In the genomic region with DNA sequence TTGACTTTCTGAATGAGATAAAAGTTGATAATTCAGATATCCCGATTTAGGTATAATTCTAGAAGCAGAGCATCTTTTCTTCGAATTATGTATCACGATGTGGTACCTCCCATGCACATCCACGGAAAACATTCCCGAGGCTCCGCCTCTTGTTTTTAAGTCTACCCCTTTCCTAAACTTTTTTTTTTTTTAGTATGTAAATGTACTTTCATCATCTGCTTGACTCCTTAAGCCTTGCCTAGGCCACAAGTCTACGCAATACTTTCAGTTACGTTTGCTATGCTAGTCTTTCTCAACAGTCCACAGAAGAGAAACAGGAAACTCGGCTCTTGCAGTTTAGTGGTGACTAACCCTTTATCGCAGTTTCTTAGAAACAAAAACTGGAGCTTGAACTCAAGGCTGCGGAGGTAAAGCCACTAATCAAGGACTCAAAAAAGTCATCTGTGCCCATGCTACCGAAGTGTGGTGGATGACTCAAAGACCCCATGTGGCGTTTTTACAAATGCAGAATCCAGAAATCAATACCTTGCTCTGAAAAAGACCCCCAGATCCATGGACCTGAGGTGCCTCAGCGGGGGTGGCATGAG, we compare ENCODE assay signal across 8 mouse cellular contexts. TPM values are rescaled to one million over a fixed set of nuclear protein-coding genes. Genes with fewer than 3 reads are reported as not detected.
DNase-seq lines count a peak whose midpoint lies in the region; ATAC-seq and TF ChIP-seq lines count a peak whose summit lies in the region.

No protein-coding gene starts in this region.

- peaks cover 35% of the 10 kb centered on the region for H3K4me1 ChIP-seq in forebrain, embryonic 15.5 days
- peaks cover 11% of the 10 kb centered on the region for H3K4me1 ChIP-seq in intestine, embryonic 16.5 days (ENCODE audit: control insufficient read depth, insufficient read depth, low read length)
- 0 out of 2 replicates have a peak, but pooled peaks cover 2% of the 10 kb centered on the region for H3K4me1 ChIP-seq in small intestine, adult 2 months (ENCODE audit: control insufficient read depth, insufficient read depth, insufficient read length, low read length)

- H3K9ac ChIP-seq in forebrain, embryonic 15.5 days (replicated peaks): peak overlapping the region; percentile 76
- peak overlapping the region; percentile 85 for H3K9ac ChIP-seq in intestine, embryonic 16.5 days (ENCODE audit: low read depth, low read length)

- intact Hi-C loops in gastrocnemius, postnatal 36 days (cut with DNase I): no loop called here

- peak overlapping the region; percentile 74 for H3K4me3 ChIP-seq in forebrain, embryonic 15.5 days
- peak overlapping the region; percentile 67 for H3K4me3 ChIP-seq in intestine, embryonic 16.5 days (ENCODE audit: low read length)
- peak overlapping the region; percentile 84 for H3K4me3 ChIP-seq in small intestine, adult 2 months (ENCODE audit: low read depth, low read length)

- peak overlapping the region; percentile 56 for H3K4me2 ChIP-seq in forebrain, embryonic 15.5 days (replicated peaks)
- peak overlapping the region; percentile 73 for H3K4me2 ChIP-seq in intestine, embryonic 16.5 days (ENCODE audit: low read depth, low read length)

- 20% methylated on average over 14 of the region's 14 CpGs for WGBS in forebrain, embryonic 15.5 days
- WGBS in intestine, embryonic 16.5 days: 21% methylated on average over 14 of the region's 14 CpGs
- WGBS in small intestine, adult 2 months: 15% methylated on average over 14 of the region's 14 CpGs

- H3K27ac ChIP-seq in forebrain, embryonic 15.5 days (replicated peaks): peak overlapping the region; percentile 90; the same call in 1 of the 2 replicates
- peak overlapping the region; percentile 85 for H3K27ac ChIP-seq in intestine, embryonic 16.5 days (ENCODE audit: low read length)
- peak overlapping the region; percentile 90 for H3K27ac ChIP-seq in small intestine, adult 2 months (ENCODE audit: insufficient read depth, low read depth, low read length)

- no peaks in the 10 kb centered on the region for H3K36me3 ChIP-seq in forebrain, embryonic 15.5 days
- H3K36me3 ChIP-seq in intestine, embryonic 16.5 days (ENCODE audit: control insufficient read depth, insufficient read depth, low read length): no peaks in the 10 kb centered on the region
- H3K36me3 ChIP-seq in small intestine, adult 2 months (ENCODE audit: control insufficient read depth, insufficient read depth, low read length): 0 out of 2 replicates have a peak, but pooled peaks cover 1% of the 10 kb centered on the region

- no peaks in the 10 kb centered on the region for H3K9me3 ChIP-seq in forebrain, embryonic 15.5 days
- no peaks in the 10 kb centered on the region for H3K9me3 ChIP-seq in intestine, embryonic 16.5 days (ENCODE audit: control insufficient read depth, low read length)

- no peaks in the 10 kb centered on the region for H3K27me3 ChIP-seq in forebrain, embryonic 15.5 days
- no peaks in the 10 kb centered on the region for H3K27me3 ChIP-seq in intestine, embryonic 16.5 days (replicated peaks; ENCODE audit: control insufficient read depth, insufficient read depth, low read length)
- no peaks in the 10 kb centered on the region for H3K27me3 ChIP-seq in small intestine, adult 2 months (ENCODE audit: control insufficient read depth, insufficient read depth, low read length)

- DNase-seq in gastrocnemius, adult 18-20 months (ENCODE audit: low spot score): peak; percentile 13
- DNase-seq in gastrocnemius, postnatal 36 days: no peak
- DNase-seq in adrenal gland, adult 2 months: peak; percentile 69
- peak; percentile 38 for DNase-seq in lung, postnatal 10 days
- no peak for DNase-seq in right cerebral cortex, postnatal 10 days (ENCODE audit: low spot score in 2 of 2)

- peak; percentile 9 for ATAC-seq in forebrain, embryonic 15.5 days (replicated peaks)
- peak; percentile 56 for ATAC-seq in intestine, embryonic 16.5 days

- TF ChIP-seq CTCF in small intestine, adult 2 months (IDR thresholded peaks at IDR 0.05; ENCODE audit: extremely low read depth, insufficient read length, insufficient replicate concordance, low read depth, low read length): no peak

- TF ChIP-seq POLR2A in small intestine, adult 2 months (IDR thresholded peaks at IDR 0.05; ENCODE audit: low read depth, low read length): no peak

RNA-seq across cellular contexts. Expression of a gene that starts 0.7 kb away (rescaled TPM):
- 1 to 10 TPM; 2.3 to 2.6 TPM for total RNA-seq in gastrocnemius, adult 18-20 months (2021)
- total RNA-seq in gastrocnemius, postnatal 36 days (2021): 1 to 10 TPM; 2.5 to 3.2 TPM
- 10 to 100 TPM; 16.6 to 80.5 TPM for total RNA-seq in adrenal gland, adult 2 months (2021)
- polyA plus RNA-seq in adrenal gland, adult 2 months (2012; rRNA removed): 6.3 and 9.9 TPM in 2 replicates
- 11.3 and 12.8 TPM in 2 replicates for polyA plus RNA-seq in forebrain, embryonic 15.5 days (2015; fragmentation: Nextera tagmentation; extraction: Ambion mirVana)
- polyA plus RNA-seq in intestine, embryonic 16.5 days (2015; fragmentation: Nextera tagmentation; extraction: Ambion mirVana): 5.3 and 5.7 TPM in 2 replicates
- polyA plus RNA-seq in small intestine, adult 2 months (2012; rRNA removed): 1.1 and 2.3 TPM in 2 replicates

Comparison
In these comparisons a context has a peak if more than half of its experiments do, and no peak if none do; other contexts are left out.
1. DNase-seq: peak in gastrocnemius, adult 18-20 months (single experiment), adrenal gland, adult 2 months (single experiment) and lung, postnatal 10 days (single experiment); none in gastrocnemius, postnatal 36 days (0 of 2) and right cerebral cortex, postnatal 10 days (0 of 2).
2. Peak in every context shown above with its lines, with median percentiles within 50 percentile points of each other: H3K27ac ChIP-seq and H3K4me3 ChIP-seq.